In the genomic region with DNA sequence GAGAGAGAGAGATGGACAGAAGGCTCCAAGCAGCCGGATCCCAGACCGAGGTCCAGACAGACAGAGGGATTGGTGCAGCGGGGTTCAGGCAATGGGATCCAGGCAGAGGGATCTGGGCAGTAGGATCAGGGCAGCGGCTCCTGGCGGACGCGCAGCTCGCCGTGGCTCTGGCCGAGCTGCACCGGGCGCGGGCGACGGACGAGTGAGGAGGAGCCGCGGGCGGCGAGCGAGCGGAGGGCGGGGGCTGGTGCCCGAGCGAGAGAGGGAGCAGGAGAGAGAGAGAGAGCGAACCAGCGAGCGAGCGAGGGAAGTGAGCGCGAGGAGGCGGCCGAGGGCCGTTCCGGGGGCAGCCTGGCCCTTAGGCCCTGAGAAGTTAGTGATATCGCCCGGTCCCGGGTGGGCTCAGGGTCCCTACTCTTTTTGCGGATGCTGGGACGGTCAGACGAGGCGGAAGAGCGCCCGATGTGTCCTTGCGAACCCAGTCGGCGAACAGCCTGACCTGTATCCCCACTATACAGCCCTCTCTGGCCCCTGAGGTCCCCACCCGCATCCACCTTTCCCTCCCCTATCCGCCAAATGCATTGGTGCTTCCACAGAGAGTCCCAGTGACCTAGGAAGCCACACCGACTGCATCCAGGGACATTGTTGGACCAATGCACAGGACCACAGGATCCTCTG, we compare ENCODE assay signal across 8 mouse cellular contexts. TPM values are rescaled to one million over a fixed set of nuclear protein-coding genes. Genes with fewer than 3 reads are reported as not detected.
DNase-seq lines count a peak whose midpoint lies in the region; ATAC-seq and TF ChIP-seq lines count a peak whose summit lies in the region.

A gene (minus strand): TSS at position 193 of the 678 bp plus-strand sequence.

- H3K4me3 ChIP-seq in kidney, embryonic 14.5 days (ENCODE audit: low read length) = peak within 1 kb of the TSS; percentile 34
- peak within 1 kb of the TSS; percentile 35 for H3K4me3 ChIP-seq in heart, embryonic 12.5 days
- H3K4me3 ChIP-seq in lung, postnatal 0 days (ENCODE audit: low read depth, low read length) = 0 out of 2 replicates have a peak within 1 kb of the TSS, but pooled peaks have one; percentile 14
- no peak within 1 kb of the TSS for H3K4me3 ChIP-seq in thymus, adult 2 months (ENCODE audit: control insufficient read depth, insufficient read depth, low read length)

- H3K27me3 ChIP-seq in kidney, embryonic 14.5 days (ENCODE audit: control insufficient read depth, insufficient read depth, low read length) = peaks cover 55% of the 10 kb centered on the region
- peaks cover 95% of the 10 kb centered on the region for H3K27me3 ChIP-seq in heart, embryonic 12.5 days (replicated peaks)
- H3K27me3 ChIP-seq in lung, postnatal 0 days (replicated peaks; ENCODE audit: insufficient read depth, low read length) = peaks cover 41% of the 10 kb centered on the region
- H3K27me3 ChIP-seq in thymus, adult 2 months (ENCODE audit: control insufficient read depth, insufficient read depth, low read length) = peaks cover 2% of the 10 kb centered on the region; the same call in 1 of the 2 replicates

- no peak within 1 kb of the TSS for H3K27ac ChIP-seq in kidney, embryonic 14.5 days (ENCODE audit: low read depth, low read length)
- no peak within 1 kb of the TSS for H3K27ac ChIP-seq in heart, embryonic 12.5 days (ENCODE audit: poor library complexity, severe bottlenecking)
- H3K27ac ChIP-seq in lung, postnatal 0 days (ENCODE audit: low read length) = no peak within 1 kb of the TSS
- no peak within 1 kb of the TSS for H3K27ac ChIP-seq in thymus, adult 2 months (ENCODE audit: control insufficient read depth, insufficient read depth, low read length)

- no peaks in the 10 kb centered on the region for H3K9me3 ChIP-seq in kidney, embryonic 14.5 days (ENCODE audit: control insufficient read depth, low read length)
- no peaks in the 10 kb centered on the region for H3K9me3 ChIP-seq in heart, embryonic 12.5 days (replicated peaks)
- H3K9me3 ChIP-seq in lung, postnatal 0 days (ENCODE audit: low read length) = no peaks in the 10 kb centered on the region

- TF ChIP-seq CTCF in lung, postnatal 0 days (IDR thresholded peaks at IDR 0.05) = peak; percentile 23
- no peak for TF ChIP-seq CTCF in thymus, adult 2 months (IDR thresholded peaks at IDR 0.05; ENCODE audit: borderline replicate concordance, control insufficient read depth, extremely low read depth, insufficient read depth, low read length, poor library complexity)

- no peak for DNase-seq in kidney, adult 18-20 months
- peak; percentile 84 to 92 for DNase-seq in cerebellum, postnatal 36 days
- peak; percentile 61 to 71 for DNase-seq in layer of hippocampus, adult 8-10 months (ENCODE audit: low spot score in 2 of 2)
- peak; percentile 14 for DNase-seq in lung, postnatal 0 days (ENCODE audit: low spot score)
- peak; percentile 88 for DNase-seq in right cerebral cortex, postnatal 25 days
- DNase-seq in thymus, adult 2 months = no peak

- ATAC-seq in kidney, embryonic 14.5 days (ENCODE audit: low FRiP score, low TSS enrichment) = peak; percentile 55; the same call in 1 of the 2 replicates
- ATAC-seq in heart, embryonic 12.5 days (ENCODE audit: insufficient number of reproducible peaks, low FRiP score) = peak; percentile 48; the same call in 1 of the 2 replicates
- peak; percentile 48; the same call in 1 of the 2 replicates for ATAC-seq in lung, postnatal 0 days

- H3K36me3 ChIP-seq in kidney, embryonic 14.5 days (ENCODE audit: control insufficient read depth, insufficient read depth, low read length) = no peaks in the 10 kb centered on the region
- no peaks in the 10 kb centered on the region for H3K36me3 ChIP-seq in heart, embryonic 12.5 days
- no peaks in the 10 kb centered on the region for H3K36me3 ChIP-seq in lung, postnatal 0 days (ENCODE audit: insufficient read depth, low read length)
- no peaks in the 10 kb centered on the region for H3K36me3 ChIP-seq in thymus, adult 2 months (ENCODE audit: control insufficient read depth, insufficient read depth, low read length)

- H3K9ac ChIP-seq in kidney, embryonic 14.5 days (ENCODE audit: low read depth, low read length) = 0 out of 2 replicates have a peak within 1 kb of the TSS, but pooled peaks have one; percentile 18
- H3K9ac ChIP-seq in heart, embryonic 12.5 days = peak within 1 kb of the TSS; percentile 18; the same call in 1 of the 2 replicates
- no peak within 1 kb of the TSS for H3K9ac ChIP-seq in lung, postnatal 0 days (replicated peaks; ENCODE audit: low read depth)

- TF ChIP-seq POLR2A in thymus, adult 2 months (IDR thresholded peaks at IDR 0.05; ENCODE audit: control insufficient read depth, extremely low read depth, insufficient read depth, low read length, poor library complexity) = no peak

- TF ChIP-seq EP300 in lung, postnatal 0 days (IDR thresholded peaks at IDR 0.05) = no peak

- peak within 1 kb of the TSS; percentile 40 for H3K4me2 ChIP-seq in kidney, embryonic 14.5 days (replicated peaks; ENCODE audit: low read depth, low read length)
- peak within 1 kb of the TSS; percentile 66 for H3K4me2 ChIP-seq in heart, embryonic 12.5 days
- peak within 1 kb of the TSS; percentile 39 for H3K4me2 ChIP-seq in lung, postnatal 0 days (replicated peaks; ENCODE audit: low read depth, low read length)

- H3K4me1 ChIP-seq in kidney, embryonic 14.5 days (ENCODE audit: control insufficient read depth, insufficient read depth, low read length) = peaks cover 5% of the 10 kb centered on the region; the same call in 1 of the 2 replicates
- peaks cover 21% of the 10 kb centered on the region for H3K4me1 ChIP-seq in heart, embryonic 12.5 days (replicated peaks)
- H3K4me1 ChIP-seq in lung, postnatal 0 days (ENCODE audit: insufficient read depth, low read depth, low read length) = no peaks in the 10 kb centered on the region
- H3K4me1 ChIP-seq in thymus, adult 2 months (replicated peaks; ENCODE audit: control insufficient read depth, insufficient read depth, low read length) = no peaks in the 10 kb centered on the region

- WGBS in kidney, embryonic 14.5 days = under 1% methylated on average over 49 of the region's 50 CpGs
- WGBS in heart, embryonic 12.5 days = 1% methylated on average over 49 of the region's 50 CpGs
- under 1% methylated on average over 33 of the region's 50 CpGs for WGBS in lung, postnatal 0 days
- 6% methylated on average over 41 of the region's 50 CpGs for WGBS in thymus, adult 2 months

RNA-seq across cellular contexts. Expression of the gene that starts here (rescaled TPM):
- 0.23 and 0.26 TPM in 2 replicates for polyA plus RNA-seq in kidney, embryonic 14.5 days (2014; fragmentation: Nextera tagmentation; extraction: Ambion mirVana)
- polyA plus RNA-seq in heart, embryonic 12.5 days (2016; fragmentation: Nextera tagmentation; extraction: Ambion mirVana) = 0.31 and 0.48 TPM in 2 replicates
- total RNA-seq in layer of hippocampus, adult 8-10 months (2022) = 100 to 1,000 TPM; 193 to 229 (median 215) TPM
- 0.11 and 0.13 TPM in 2 replicates for polyA plus RNA-seq in lung, postnatal 0 days (2015; fragmentation: Nextera tagmentation; extraction: Ambion mirVana)
- 1.5 and 1.8 TPM in 2 replicates for polyA plus RNA-seq in thymus, adult 2 months (2012; rRNA removed)

Comparison
In these comparisons a context has a peak if more than half of its experiments do, and no peak if none do; other contexts are left out.
1. Peak in ATAC-seq, H3K4me3 ChIP-seq, H3K9ac ChIP-seq and H3K4me2 ChIP-seq in kidney, embryonic 14.5 days; RNA of the gene not detected or under 1 TPM.
2. Peak in ATAC-seq, H3K4me3 ChIP-seq, H3K9ac ChIP-seq and H3K4me2 ChIP-seq in heart, embryonic 12.5 days; RNA of the gene not detected or under 1 TPM.
3. Peak in DNase-seq, ATAC-seq, H3K4me3 ChIP-seq and H3K4me2 ChIP-seq in lung, postnatal 0 days; RNA of the gene not detected or under 1 TPM.
4. DNase-seq: peak in cerebellum, postnatal 36 days (2 of 2), layer of hippocampus, adult 8-10 months (2 of 2) and right cerebral cortex, postnatal 25 days (single experiment); none in kidney, adult 18-20 months (single experiment) and thymus, adult 2 months (single experiment).
5. Peak in every context shown above with its lines, with median percentiles within 50 percentile points of each other: ATAC-seq and H3K4me2 ChIP-seq.